Mouse (Mus musculus) large intestine, adult 2 months (tissue): ENCODE measurements around the gene Otos. TPM values are rescaled to one million over a fixed set of nuclear protein-coding genes. Genes with fewer than 3 reads are reported as not detected.

Source experiments
- DNase-seq: peaks from one replicate; pipeline ENCODE4 v3.0.0-alpha.2; 2012; ENCODE audit warnings: low read depth, low spot score
- WGBS: fragments of 180-500 bp; shearing (Covaris S2); methylation state at CpG from one replicate; pipeline ENCODE4 v1.1.7; 2018; 5-methylcytosine and 5-hydroxymethylcytosine counted together
- polyA plus RNA-seq: library from polyadenylated mRNA; depleted of rRNA; stranded (reverse); fragments of >200 nt; gene quantifications from 2 replicates; pipeline ENCODE4 v1.2.3, GENCODE M21; 2012; rRNA removed

Otos gene
- 0.19 and 0.38 TPM in 2 replicates for polyA plus RNA-seq

GRCm38 (mm10) chr1:92648673-92649072 lies at the start of gene Otos:
Otos (minus strand) TSS chr1:92648841.
- 19% methylated on average over 8 of the region's 8 CpGs for WGBS
- no peak for DNase-seq

- WGBS: 29% methylated on average over 4 of the region's 4 CpGs
- peak; percentile 48 for DNase-seq
These were observed 48.2 kb upstream of the Otos start for GRCm38 (mm10) chr1:92696848-92697247.

GRCm38 (mm10) chr1:92695751-92696150 lies 47.1 kb upstream of the Otos start:
- no peak for DNase-seq
- 73% methylated on average over 5 of the region's 5 CpGs for WGBS

GRCm38 (mm10) chr1:92691166-92691844 lies 42.7 kb upstream of the Otos start:
- DNase-seq: no peak

GRCm38 (mm10) chr1:92686994-92687393 lies 38.4 kb upstream of the Otos start:
- DNase-seq: no peak
- WGBS: 13% methylated on average over 8 of the region's 8 CpGs

More at GRCm38 (mm10) chr1:92691166-92691844, 42.7 kb upstream of the Otos start:
- 84% methylated on average over 3 of the region's 3 CpGs for WGBS

- WGBS: 78% methylated on average over 8 of the region's 8 CpGs
- DNase-seq: no peak
These were observed 34.5 kb upstream of the Otos start for GRCm38 (mm10) chr1:92683151-92683550.

- no peak for DNase-seq
- 26% methylated on average over 16 of the region's 16 CpGs for WGBS
These were observed 32.3 kb upstream of the Otos start for GRCm38 (mm10) chr1:92680668-92681603.

GRCm38 (mm10) chr1:92678757-92679156 lies 30.1 kb upstream of the Otos start:
- DNase-seq: no peak
- 74% methylated on average over 5 of the region's 5 CpGs for WGBS

- 65% methylated on average over 3 of the region's 3 CpGs for WGBS
- DNase-seq: no peak
These were observed 28.0 kb upstream of the Otos start for GRCm38 (mm10) chr1:92676676-92676975.

- 66% methylated on average over 10 of the region's 10 CpGs for WGBS
- DNase-seq: no peak
These were observed 27.5 kb upstream of the Otos start for GRCm38 (mm10) chr1:92675932-92676675.

- 74% methylated on average over 5 of the region's 5 CpGs for WGBS
These were observed 24.7 kb upstream of the Otos start for GRCm38 (mm10) chr1:92673258-92673782.

GRCm38 (mm10) chr1:92671326-92671725 lies 22.7 kb upstream of the Otos start:
- WGBS: 68% methylated on average over 4 of the region's 4 CpGs

More at GRCm38 (mm10) chr1:92673258-92673782, 24.7 kb upstream of the Otos start:
- no peak for DNase-seq

GRCm38 (mm10) chr1:92669430-92669829 lies 20.8 kb upstream of the Otos start:
- 71% methylated on average over 3 of the region's 3 CpGs for WGBS
- DNase-seq: no peak

More at GRCm38 (mm10) chr1:92671326-92671725, 22.7 kb upstream of the Otos start:
- DNase-seq: no peak

- no peak for DNase-seq
- WGBS: 30% methylated on average over 6 of the region's 6 CpGs
These were observed 18.5 kb upstream of the Otos start for GRCm38 (mm10) chr1:92667106-92667505.

- WGBS: 48% methylated on average over 5 of the region's 5 CpGs
These were observed 10.8 kb upstream of the Otos start for GRCm38 (mm10) chr1:92659392-92659791.

GRCm38 (mm10) chr1:92657025-92657820 lies 8.6 kb upstream of the Otos start:
- no peak for DNase-seq
- 69% methylated on average over 11 of the region's 11 CpGs for WGBS

More at GRCm38 (mm10) chr1:92659392-92659791, 10.8 kb upstream of the Otos start:
- no peak for DNase-seq

- 43% methylated on average over 2 of the region's 2 CpGs for WGBS
These were observed 6.0 kb upstream of the Otos start for GRCm38 (mm10) chr1:92654676-92655075.

GRCm38 (mm10) chr1:92653179-92653578 lies 4.5 kb upstream of the Otos start:
- 84% methylated on average over 3 of the region's 3 CpGs for WGBS
- DNase-seq: no peak

More at GRCm38 (mm10) chr1:92654676-92655075, 6.0 kb upstream of the Otos start:
- no peak for DNase-seq

- WGBS: 75% methylated on average over 3 of the region's 3 CpGs
- DNase-seq: no peak
These were observed 2.8 kb upstream of the Otos start for GRCm38 (mm10) chr1:92651467-92651866.
